Mouse (Mus musculus): ENCODE results near the gene Acot9.

DNA sequence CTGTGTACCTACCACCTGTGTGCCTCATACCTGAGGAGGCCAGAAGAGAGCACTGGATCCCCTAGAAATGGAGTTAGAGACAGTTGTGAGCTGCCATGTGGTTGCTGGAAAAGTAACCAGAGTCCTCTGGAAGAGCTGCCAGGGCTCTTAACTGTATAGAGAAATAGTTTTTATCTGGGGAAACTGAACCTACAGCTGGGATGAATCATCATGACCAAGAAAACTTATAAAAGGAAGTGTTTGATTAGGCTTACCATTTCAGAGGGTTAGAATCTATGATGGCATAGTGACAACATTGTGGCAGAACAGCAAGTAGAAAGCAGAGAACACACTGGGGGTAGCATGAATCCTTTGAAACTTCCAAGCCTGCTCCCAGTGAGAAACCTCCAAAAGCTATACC lies 5.4 kb upstream of the Acot9 start:
- TF ChIP-seq CTCF (IDR thresholded peaks at IDR 0.05) (no peak), POLR2A (IDR thresholded peaks at IDR 0.05; ENCODE audit: insufficient read depth, low read depth, low read length) (no peak)
